10 mouse cellular contexts compared by ENCODE assay signal in the genomic region with DNA sequence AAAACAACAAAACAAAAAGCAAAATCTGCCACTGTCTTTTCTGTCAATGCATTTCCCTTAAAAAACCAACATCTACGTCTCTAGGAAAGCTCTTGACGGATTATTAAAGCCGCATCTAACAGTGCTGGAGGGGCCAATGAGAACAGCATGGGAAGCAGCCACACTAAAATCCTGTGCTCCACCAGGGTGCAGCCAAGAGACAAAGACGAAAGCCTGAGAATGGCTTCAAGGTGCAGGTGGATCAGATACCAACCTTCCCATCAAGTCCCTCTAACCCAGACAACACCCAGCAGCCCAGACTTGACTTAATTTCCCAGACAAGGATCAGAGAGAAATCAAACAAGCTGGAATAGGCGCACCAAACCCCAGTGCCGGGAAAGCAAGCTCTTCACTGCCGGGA. TPM values are rescaled to one million over a fixed set of nuclear protein-coding genes. Genes with fewer than 3 reads are reported as not detected.
DNase-seq lines count a peak whose midpoint lies in the region; ATAC-seq and TF ChIP-seq lines count a peak whose summit lies in the region.
"Had no signal": no experiment of that assay in that cellular context is flagged by ENCODE, and none has a peak within 500 bp of the region (broad histone marks: within the 10 kb centered on the region; RNA-seq: fewer than 3 reads in every experiment).

No protein-coding gene starts in this region.

- no peak overlapping the region for H3K9ac ChIP-seq in midbrain, embryonic 12.5 days (replicated peaks)
- H3K9ac ChIP-seq: embryonic facial prominence, embryonic 12.5 days; limb, embryonic 13.5 days had no signal

- in situ Hi-C loops in Patski (cut with MboI; ENCODE audit: low pct_unique_long_range_greater_than_20kb) = no loop called here

- POLR2A ChIA-PET in Patski (lab: Charles Lee) = interaction anchor here (0.9 kb wide), 1 partner anchor 84 kb away, joined by 3 read pairs; no protein-coding TSS in a partner anchor

- H3K9me3 ChIP-seq in midbrain, embryonic 12.5 days = no peaks in the 10 kb centered on the region
- H3K9me3 ChIP-seq: embryonic facial prominence, embryonic 12.5 days; limb, embryonic 13.5 days had no signal

- WGBS in kidney, adult 2 months = 53% methylated on average over 7 of the region's 7 CpGs
- 53% methylated on average over 7 of the region's 7 CpGs for WGBS in midbrain, embryonic 12.5 days

- H3K27ac ChIP-seq in kidney, adult 2 months (ENCODE audit: insufficient read depth, low read depth, low read length) = no peak overlapping the region
- H3K27ac ChIP-seq in midbrain, embryonic 12.5 days (replicated peaks) = 0 out of 2 replicates have a peak overlapping the region, but pooled peaks have one; percentile 39
- H3K27ac ChIP-seq: embryonic facial prominence, embryonic 12.5 days; limb, embryonic 13.5 days had no signal

- DNase-seq in kidney, adult 2 months = peak; percentile 9
- no peak for DNase-seq in kidney, adult 11 months
- DNase-seq in Patski (ENCODE audit: low read depth, low spot score) = no peak
- DNase-seq in embryo, embryonic 9.5 days (ENCODE audit: extremely low spot score) = peak; percentile 6
- DNase-seq in spleen, adult 18-20 months = no peak
- no peak for DNase-seq in left cerebral cortex, adult 9 months (ENCODE audit: low spot score in 2 of 2)
- no peak for DNase-seq in right cerebral cortex, postnatal 36 days (ENCODE audit: low spot score in 2 of 2)

- TF ChIP-seq POLR2A in kidney, adult 2 months (IDR thresholded peaks at IDR 0.05; ENCODE audit: low read depth, low read length) = no peak

- no peaks in the 10 kb centered on the region for H3K36me3 ChIP-seq in kidney, adult 2 months (ENCODE audit: control insufficient read depth, insufficient read depth, low read length)
- no peaks in the 10 kb centered on the region for H3K36me3 ChIP-seq in midbrain, embryonic 12.5 days
- H3K36me3 ChIP-seq: embryonic facial prominence, embryonic 12.5 days; limb, embryonic 13.5 days had no signal

- no peak overlapping the region for H3K4me3 ChIP-seq in kidney, adult 2 months (ENCODE audit: insufficient read depth, low read depth, low read length)
- H3K4me3 ChIP-seq in midbrain, embryonic 12.5 days = no peak overlapping the region
- H3K4me3 ChIP-seq: embryonic facial prominence, embryonic 12.5 days; limb, embryonic 13.5 days had no signal

- ATAC-seq in Patski = no peak
- ATAC-seq in midbrain, embryonic 12.5 days (ENCODE audit: low FRiP score, low read depth) = no peak

- H3K4me1 ChIP-seq in kidney, adult 2 months (ENCODE audit: control insufficient read depth, insufficient read depth, low read length) = no peaks in the 10 kb centered on the region
- H3K4me1 ChIP-seq in midbrain, embryonic 12.5 days = peaks cover 8% of the 10 kb centered on the region; the same call in 1 of the 2 replicates
- H3K4me1 ChIP-seq: embryonic facial prominence, embryonic 12.5 days; limb, embryonic 13.5 days had no signal

- peak; percentile 40 for TF ChIP-seq CTCF in kidney, adult 2 months (conservative IDR thresholded peaks at IDR 0.05; ENCODE audit: insufficient read depth, insufficient read length, low read depth, low read length)
- TF ChIP-seq CTCF in Patski (IDR thresholded peaks at IDR 0.05) = peak; percentile 23

- no peaks in the 10 kb centered on the region for H3K27me3 ChIP-seq in kidney, adult 2 months (replicated peaks; ENCODE audit: control insufficient read depth, insufficient read depth, low read length)
- no peaks in the 10 kb centered on the region for H3K27me3 ChIP-seq in Patski
- no peaks in the 10 kb centered on the region for H3K27me3 ChIP-seq in midbrain, embryonic 12.5 days
- H3K27me3 ChIP-seq: embryonic facial prominence, embryonic 12.5 days; limb, embryonic 13.5 days had no signal

- no peak overlapping the region for H3K4me2 ChIP-seq in midbrain, embryonic 12.5 days (replicated peaks)
- H3K4me2 ChIP-seq: embryonic facial prominence, embryonic 12.5 days; limb, embryonic 13.5 days had no signal

- CTCF ChIA-PET in Patski (lab: Charles Lee) = interaction anchor here (1.0 kb wide), 1 partner anchor 171 kb away, joined by 4 read pairs; no protein-coding TSS in a partner anchor

RNA-seq across cellular contexts. Expression of a gene that starts 26.2 kb away (rescaled TPM):
- polyA plus RNA-seq in kidney, adult 2 months (2012; rRNA removed) = 67.5 and 68.2 TPM in 2 replicates
- polyA plus RNA-seq in Patski (2021) = 66.0 TPM
- 88.7 and 98.5 TPM in 2 replicates for polyA plus RNA-seq in midbrain, embryonic 12.5 days (2016; fragmentation: Nextera tagmentation; extraction: Ambion mirVana)

Comparison
In these comparisons a context has a peak if more than half of its experiments do, and no peak if none do; other contexts are left out.
1. DNase-seq: peak in kidney, adult 2 months (single experiment) and embryo, embryonic 9.5 days (single experiment); none in kidney, adult 11 months (single experiment), Patski (single experiment), spleen, adult 18-20 months (0 of 2), left cerebral cortex, adult 9 months (0 of 2) and right cerebral cortex, postnatal 36 days (0 of 2).